Mouse (Mus musculus): ENCODE data around the gene Tmem139.

Tmem139 gene

GRCm38 (mm10) chr6:42261524-42262170, at the start of gene Tmem139:
Tmem139 (plus strand) TSS chr6:42261970.
- DNase-seq: no peak

- DNase-seq: no peak
Measured at GRCm38 (mm10) chr6:42215028-42215427, 46.7 kb upstream of the Tmem139 start, which contains the start of gene Tas2r144. Tas2r144 (plus strand) TSS chr6:42215328.

GRCm38 (mm10) chr6:42222286-42222685, 39.5 kb upstream of the Tmem139 start:
- no peak for DNase-seq

- no peak for DNase-seq
Measured at GRCm38 (mm10) chr6:42225046-42225445, 36.7 kb upstream of the Tmem139 start.

GRCm38 (mm10) chr6:42227240-42228101, 34.3 kb upstream of the Tmem139 start:
- peak; percentile 43 to 54 for DNase-seq

GRCm38 (mm10) chr6:42229610-42230009, 32.2 kb upstream of the Tmem139 start:
- no peak for DNase-seq

GRCm38 (mm10) chr6:42231191-42231590, 30.6 kb upstream of the Tmem139 start:
- DNase-seq: no peak

GRCm38 (mm10) chr6:42237276-42237805, 24.4 kb upstream of the Tmem139 start:
- DNase-seq: no peak

- no peak for DNase-seq
Measured at GRCm38 (mm10) chr6:42241311-42242045, 20.3 kb upstream of the Tmem139 start.

- DNase-seq: peak; percentile 84 to 89
Measured at GRCm38 (mm10) chr6:42245711-42246353, 15.9 kb upstream of the Tmem139 start, which contains the start of gene Gstk1. Gstk1 (plus strand) TSS chr6:42245935.

- DNase-seq: peak in 1 of 2 experiments; percentile 40
Measured at GRCm38 (mm10) chr6:42247173-42247572, 14.6 kb upstream of the Tmem139 start.

- no peak for DNase-seq
Measured at GRCm38 (mm10) chr6:42247981-42248380, 13.8 kb upstream of the Tmem139 start.

- DNase-seq: no peak
Measured at GRCm38 (mm10) chr6:42251791-42252190, 10.0 kb upstream of the Tmem139 start.

GRCm38 (mm10) chr6:42253103-42253502, 8.7 kb upstream of the Tmem139 start:
- DNase-seq: no peak

- DNase-seq: peak; percentile 73 to 75
Measured at GRCm38 (mm10) chr6:42257303-42257863, 4.4 kb upstream of the Tmem139 start.

GRCm38 (mm10) chr6:42260430-42260829, 1.3 kb upstream of the Tmem139 start:
- no peak for DNase-seq

- peak; percentile 98 for DNase-seq
Measured at GRCm38 (mm10) chr6:42264626-42265312, 3.0 kb downstream of the Tmem139 start, which contains the start of gene Casp2. Casp2 (plus strand) TSS chr6:42264985.

GRCm38 (mm10) chr6:42265391-42266330, 3.9 kb downstream of the Tmem139 start:
- DNase-seq: peak in 1 of 2 experiments; percentile 12

- no peak for DNase-seq
Measured at GRCm38 (mm10) chr6:42270817-42271216, 9.0 kb downstream of the Tmem139 start.

GRCm38 (mm10) chr6:42276151-42276550, 14.4 kb downstream of the Tmem139 start:
- no peak for DNase-seq

Data from thymus, postnatal 36 days (tissue).